Mouse (Mus musculus) heart, postnatal 14 days (tissue): ENCODE results near the gene Pet117. TPM values are rescaled to one million over a fixed set of nuclear protein-coding genes. Genes with fewer than 3 reads are reported as not detected.
"Not testable (repeated sequence)": the region's sequence is repeated elsewhere in the genome, so short reads cannot be mapped to it uniquely, and the experiment has no call there.

Experiments used
- DNase-seq, 2 experiments: peaks; one replicate each; pipeline ENCODE4 v3.0.0; 2021 to 2022
- intact Hi-C: fragments of 180-260 bp; cut with DNase I; formaldehyde crosslinking; loops from one replicate; pipeline ENCODE4 v1.15.1; 2025
- long read RNA-seq, 2 experiments: library from polyadenylated mRNA; stranded (forward); transcript quantifications; one replicate each; pipeline ENCODE4 v2.0.0; 2021
- total RNA-seq, 2 experiments: library from RNA; stranded (reverse); gene quantifications; 2 replicates each; pipeline ENCODE4 v1.2.3; 2021

Gene Pet117
- total RNA-seq: 1 to 10 TPM; 6.1 to 9.5 TPM
- long read RNA-seq, experiment 1, partial matches to known transcripts: 0 of 2 reads
- long read RNA-seq, experiment 1, other reads (novel, unspliced or antisense): 0 of 2 reads
- long read RNA-seq, experiment 2: 0 reads

- intact Hi-C loops: loop anchor here (10.0 kb wide), 1 partner anchor 176 kb away; no protein-coding TSS in a partner anchor
- DNase-seq: peak; percentile 97
These were observed at the start of gene Pet117, which contains the start of gene Kat14 for GRCm38 (mm10) chr2:144368400-144369019. Pet117 (plus strand) TSS chr2:144368996. Kat14 (plus strand) TSS chr2:144368983.

DNA sequence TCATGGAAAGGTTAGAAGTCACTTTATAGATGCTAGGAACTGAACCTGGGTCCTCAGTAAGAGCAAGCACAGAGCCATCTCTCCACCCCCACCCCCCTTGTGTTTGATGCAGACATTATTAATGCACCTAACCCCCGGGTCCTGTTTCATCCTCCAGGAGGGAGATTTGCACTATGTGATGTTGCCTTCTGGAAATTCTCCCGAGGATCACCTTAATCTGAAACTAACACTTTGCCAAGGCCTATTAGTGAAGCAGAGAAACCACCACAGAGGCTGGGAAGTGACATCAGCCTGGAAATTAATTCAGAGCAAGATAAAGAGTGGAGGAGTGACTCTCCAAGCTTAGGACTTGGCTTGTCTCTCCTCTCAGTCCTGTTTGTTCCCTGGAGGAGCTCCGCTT is 44.6 kb upstream of the Pet117 start:
- no peak for DNase-seq
- intact Hi-C loops: no loop called here

GRCm38 (mm10) chr2:144329451-144329850 is 39.3 kb upstream of the Pet117 start:
- intact Hi-C loops: no loop called here
- no peak for DNase-seq

GRCm38 (mm10) chr2:144329937-144330336 is 38.9 kb upstream of the Pet117 start:
- intact Hi-C loops: no loop called here

GRCm38 (mm10) chr2:144330352-144330959 is 38.3 kb upstream of the Pet117 start:
- intact Hi-C loops: no loop called here
- DNase-seq: peak in 1 of 2 experiments; percentile 4

More at GRCm38 (mm10) chr2:144329937-144330336, 38.9 kb upstream of the Pet117 start:
- DNase-seq: no peak

DNA sequence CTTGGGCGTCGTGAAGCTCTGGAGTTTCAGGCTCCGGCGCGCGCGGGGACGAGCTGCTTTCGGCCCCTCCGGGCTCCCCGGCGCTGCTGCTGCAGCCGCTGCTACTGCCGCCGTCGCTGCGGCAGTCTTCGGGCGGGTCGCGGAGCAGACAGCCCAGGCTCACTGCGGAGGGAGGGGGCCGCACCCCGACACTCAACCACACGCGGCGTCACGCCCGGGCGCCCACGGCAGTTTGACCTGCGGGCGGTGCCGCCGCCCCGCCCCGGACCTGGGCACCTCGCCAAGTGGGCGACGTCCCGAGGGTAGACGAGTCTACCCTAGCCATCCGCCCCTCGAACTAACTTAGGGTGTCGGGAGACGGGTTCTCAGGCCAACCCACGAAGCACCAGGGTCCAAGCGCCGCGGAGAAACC is 37.8 kb upstream of the Pet117 start:
- intact Hi-C loops: no loop called here
- DNase-seq: peak; percentile 18 to 32

- peak; percentile 4 to 20 for DNase-seq
These were observed 37.1 kb upstream of the Pet117 start, which contains the start of gene Ovol2 for GRCm38 (mm10) chr2:144331401-144332302. Ovol2 (minus strand) TSS chr2:144332146.

GRCm38 (mm10) chr2:144332486-144332885 is 36.3 kb upstream of the Pet117 start:
- no peak for DNase-seq
- intact Hi-C loops: no loop called here

More at GRCm38 (mm10) chr2:144331401-144332302, 37.1 kb upstream of the Pet117 start, which contains the start of gene Ovol2:
- intact Hi-C loops: no loop called here

- intact Hi-C loops: no loop called here
These were observed 35.5 kb upstream of the Pet117 start for GRCm38 (mm10) chr2:144333138-144333842.

GRCm38 (mm10) chr2:144337230-144337629 is 31.6 kb upstream of the Pet117 start:
- intact Hi-C loops: no loop called here
- DNase-seq: no peak

More at GRCm38 (mm10) chr2:144333138-144333842, 35.5 kb upstream of the Pet117 start:
- DNase-seq: no peak

GRCm38 (mm10) chr2:144337701-144338100 is 31.1 kb upstream of the Pet117 start:
- DNase-seq: no peak
- intact Hi-C loops: no loop called here

DNA sequence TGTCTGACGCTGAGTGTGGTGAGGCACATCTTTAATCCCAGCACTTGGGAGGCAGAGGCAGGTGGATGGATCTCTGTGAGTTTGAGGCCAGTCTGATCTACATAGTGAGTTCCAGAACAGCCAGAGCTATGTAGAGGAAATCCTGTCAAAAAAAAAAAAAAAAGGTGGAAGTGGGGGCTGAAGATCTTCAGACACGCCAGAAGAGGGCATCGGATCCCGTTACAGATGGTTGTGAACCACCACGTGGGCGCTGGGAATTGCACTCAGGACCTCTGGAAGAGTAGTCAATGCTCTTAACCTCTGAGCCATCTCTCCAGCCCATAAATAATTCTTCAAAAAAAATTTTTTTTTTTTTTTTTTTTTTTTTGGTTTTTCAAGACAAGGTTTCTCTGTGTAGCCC is 30.6 kb upstream of the Pet117 start:
- intact Hi-C loops, DNase-seq: not testable (repeated sequence)

DNA sequence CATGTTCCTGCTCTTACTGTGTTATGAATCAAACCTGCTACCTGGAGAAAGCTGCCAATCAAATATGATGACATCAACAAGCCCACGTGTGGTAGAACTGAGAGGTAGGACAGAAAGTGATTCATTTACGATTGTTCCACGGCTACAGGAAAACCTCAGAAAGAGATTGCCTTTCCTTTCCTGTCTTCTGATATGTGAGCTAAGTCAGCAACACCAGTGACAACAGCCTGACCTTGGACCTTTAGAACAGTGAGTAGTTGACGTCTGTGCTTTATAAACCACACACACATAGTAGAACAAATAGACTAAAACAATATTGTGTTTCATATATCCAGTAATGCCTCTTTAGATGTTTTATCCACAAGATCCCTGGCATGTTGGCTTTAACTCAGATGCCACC is 25.6 kb upstream of the Pet117 start:
- intact Hi-C loops: no loop called here
- no peak for DNase-seq

DNA sequence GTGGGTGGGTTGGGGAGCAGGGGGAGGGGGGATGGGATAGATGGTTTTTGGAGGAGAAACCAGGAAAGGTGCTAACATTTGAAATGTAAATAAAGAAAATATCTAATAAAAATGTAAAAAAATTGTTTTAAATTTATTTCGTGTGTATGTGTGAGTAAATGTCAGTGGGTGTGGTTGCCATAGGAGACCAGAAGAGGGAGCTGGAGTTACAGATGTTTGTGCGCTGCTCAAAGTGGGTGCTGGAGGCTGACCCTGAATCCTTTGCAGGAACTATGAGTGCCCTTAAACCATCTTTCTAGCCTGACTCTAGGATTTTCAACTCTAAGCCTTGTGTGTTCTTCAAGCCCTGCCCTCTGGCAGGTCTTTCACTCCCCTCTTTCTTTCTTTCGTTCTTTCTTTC is 20.3 kb upstream of the Pet117 start:
- DNase-seq: no peak
- intact Hi-C loops: no loop called here

- intact Hi-C loops: loop anchor here (5.0 kb wide), 1 partner anchor 99 kb away; no protein-coding TSS in a partner anchor
- DNase-seq: no peak
These were observed 16.0 kb upstream of the Pet117 start for GRCm38 (mm10) chr2:144352843-144353242.

DNA sequence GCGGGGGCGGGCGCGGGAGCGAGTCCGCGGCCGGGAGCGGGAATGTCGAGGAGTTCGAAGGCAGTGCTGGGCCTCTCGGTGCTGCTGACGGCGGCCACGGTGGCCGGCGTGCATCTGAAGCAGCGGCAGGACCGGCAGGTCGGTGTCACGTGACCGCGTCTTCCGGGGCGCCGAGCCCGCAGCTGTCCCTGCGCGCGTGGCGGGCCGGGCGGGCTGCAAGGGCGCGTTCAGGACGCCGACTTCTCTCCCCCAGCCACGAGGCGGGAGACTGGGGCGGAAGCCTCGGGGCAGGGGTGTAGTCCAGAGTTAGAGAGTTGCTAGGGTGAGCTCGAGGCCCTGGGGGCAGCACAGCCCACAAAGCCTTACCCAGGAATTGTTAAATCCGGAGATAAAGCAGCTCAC is 225 bp downstream of the Pet117 start:
- peak in 1 of 2 experiments; percentile 80 for DNase-seq
- intact Hi-C loops: loop anchor here (10.0 kb wide), 1 partner anchor 176 kb away; no protein-coding TSS in a partner anchor

DNA sequence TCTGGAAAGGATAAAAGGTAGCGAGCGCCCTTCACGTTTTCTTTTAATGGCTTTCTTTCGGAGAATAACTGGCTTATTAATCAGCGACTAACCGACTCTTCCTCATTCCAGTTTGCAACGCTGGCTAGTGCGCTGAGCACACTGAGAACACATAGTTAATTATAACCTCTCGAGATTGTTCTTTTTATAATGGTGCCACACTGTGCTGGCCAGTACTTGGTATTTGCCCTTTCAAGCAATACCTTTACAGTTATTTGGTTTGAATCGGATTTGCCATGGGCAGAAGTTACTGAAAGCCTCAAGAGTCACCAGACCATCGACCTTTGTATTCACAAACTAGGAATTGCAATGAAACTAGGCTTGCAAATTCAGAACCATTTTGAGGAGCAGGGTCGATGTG is 715 bp downstream of the Pet117 start:
- intact Hi-C loops: loop anchor here (10.0 kb wide), 1 partner anchor 175 kb away; no protein-coding TSS in a partner anchor
- DNase-seq: no peak

GRCm38 (mm10) chr2:144371566-144371965 is 2.8 kb downstream of the Pet117 start:
- intact Hi-C loops: no loop called here
- DNase-seq: no peak

DNA sequence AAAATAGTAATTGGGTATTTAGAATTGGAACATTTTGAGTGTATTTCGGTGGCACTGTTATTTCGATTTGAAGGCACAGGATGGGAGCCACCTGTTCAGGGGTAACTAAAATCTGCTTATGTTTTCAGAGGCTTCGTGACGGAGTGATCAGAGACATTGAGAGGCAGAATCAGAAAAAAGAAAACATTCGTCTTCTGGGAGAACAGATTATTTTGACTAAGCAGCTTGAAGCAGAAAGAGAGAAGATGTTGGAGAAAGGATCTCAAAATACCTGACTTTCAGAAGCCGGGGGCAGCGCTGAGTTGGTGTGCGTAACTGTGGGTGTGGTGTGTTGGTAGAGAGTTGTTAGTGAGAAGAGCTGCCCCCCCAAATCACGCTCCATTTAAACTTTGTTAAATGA is 4.3 kb downstream of the Pet117 start:
- no peak for DNase-seq
- intact Hi-C loops: no loop called here
